Mouse (Mus musculus) bone marrow, adult 2 months (tissue): Measurements from ENCODE around the gene Itgb4. TPM values are rescaled to one million over a fixed set of nuclear protein-coding genes. Genes with fewer than 3 reads are reported as not detected.
A peak's percentile ranks its signal among the peaks of the same experiment; 100 is the strongest.

Experiments used
- H3K27ac ChIP-seq: fragments of 200-500 bp; 2 replicates; pipeline ENCODE4 v1.5.1; 2012; ENCODE audit warnings: low read depth, mild to moderate bottlenecking, control low read depth, inconsistent platforms, low read length; ENCODE audit not compliant: control insufficient read depth, poor library complexity, insufficient read depth
- H3K4me1 ChIP-seq: fragments of 200-500 bp; 2 replicates; pipeline ENCODE4 v1.6.1; 2011; ENCODE audit warnings: low read length; ENCODE audit not compliant: control insufficient read depth, insufficient read depth
- H3K4me3 ChIP-seq: fragments of 200-500 bp; replicated peaks from 2 replicates; pipeline ENCODE3; 2011; ENCODE audit warnings: mild to moderate bottlenecking, low read depth, low read length, control low read depth; ENCODE audit not compliant: control insufficient read depth
- CTCF ChIP-seq: fragments of 200-500 bp; IDR thresholded peaks from 2 replicates; pipeline ENCODE4 v1.5.1; 2011; ENCODE audit warnings: low read length, control low read depth; ENCODE audit not compliant: control insufficient read depth, insufficient read depth
- POLR2A ChIP-seq: fragments of 200-500 bp; IDR thresholded peaks from 2 replicates; pipeline ENCODE4 v1.6.1; 2011; ENCODE audit warnings: low read depth, mild to moderate bottlenecking, control low read depth, low read length, borderline replicate concordance; ENCODE audit not compliant: control insufficient read depth
- WGBS: fragments of 180-500 bp; shearing (Covaris S2); methylation state at CpG from one replicate; pipeline ENCODE4 v1.1.7; 2018; 5-methylcytosine and 5-hydroxymethylcytosine counted together
- polyA plus RNA-seq: library from polyadenylated mRNA; stranded (reverse); fragments of >200 nt; gene quantifications from 2 replicates; pipeline ENCODE4 v1.2.4, GENCODE M21; 2011; ENCODE audit warnings: low replicate concordance; ENCODE audit not compliant: missing spikeins, insufficient read depth, insufficient read length

Gene Itgb4
- polyA plus RNA-seq, 1 experiment = 1.7 TPM

- 90% methylated on average over 3 of the region's 3 CpGs for WGBS
- no peak overlapping the region for H3K4me3 ChIP-seq
- peaks cover 2% of the 10 kb centered on the region for H3K4me1 ChIP-seq
- H3K27ac ChIP-seq = no peak overlapping the region
- no peak for TF ChIP-seq CTCF
- no peak for TF ChIP-seq POLR2A
Measured at GRCm38 (mm10) chr11:116025056-116025845, 50.7 kb downstream of the Itgb4 start.

GRCm38 (mm10) chr11:116027756-116028155, 53.2 kb downstream of the Itgb4 start, which contains the start of gene H3f3b:
Gene H3f3b (minus strand): TSS chr11:116027962.
- TF ChIP-seq CTCF = no peak
- TF ChIP-seq POLR2A = no peak
- peaks cover 4% of the 10 kb centered on the region for H3K4me1 ChIP-seq
- H3K27ac ChIP-seq = 0 out of 2 replicates have a peak within 1 kb of the TSS, but pooled peaks have one; percentile 20
- 55% methylated on average over 4 of the region's 4 CpGs for WGBS
- H3K4me3 ChIP-seq = no peak within 1 kb of the TSS

- Histone ChIP-seq H3K4me1 (peaks cover 4% of the 10 kb centered on the region), H3K4me3 (no peak overlapping the region), H3K27ac (no peak overlapping the region)
- TF ChIP-seq POLR2A = no peak
- WGBS = 86% methylated on average over 9 of the region's 9 CpGs
Measured at GRCm38 (mm10) chr11:116028177-116028865, 53.8 kb downstream of the Itgb4 start.

GRCm38 (mm10) chr11:116029086-116029865, 54.8 kb downstream of the Itgb4 start:
- TF ChIP-seq POLR2A (no peak), CTCF (no peak)
- no peak overlapping the region for H3K27ac ChIP-seq
- peak overlapping the region; percentile 64 for H3K4me3 ChIP-seq
- WGBS = 64% methylated on average over 6 of the region's 6 CpGs
- peaks cover 4% of the 10 kb centered on the region for H3K4me1 ChIP-seq

GRCm38 (mm10) chr11:116030088-116030897, 55.8 kb downstream of the Itgb4 start, which contains the start of gene Unk:
Gene Unk (plus strand): TSS chr11:116030322.
- Histone ChIP-seq H3K27ac (peak within 1 kb of the TSS; percentile 97), H3K4me1 (peaks cover 4% of the 10 kb centered on the region), H3K4me3 (peak within 1 kb of the TSS; percentile 64)
- TF ChIP-seq CTCF (no peak), POLR2A (peak; percentile 96)
- under 1% methylated on average over 67 of the region's 67 CpGs for WGBS

GRCm38 (mm10) chr11:116030898-116031845, 56.7 kb downstream of the Itgb4 start:
- TF ChIP-seq POLR2A (no peak), CTCF (no peak)
- WGBS = 24% methylated on average over 14 of the region's 14 CpGs
- H3K27ac ChIP-seq = peak overlapping the region; percentile 97
- H3K4me1 ChIP-seq = peaks cover 4% of the 10 kb centered on the region
- H3K4me3 ChIP-seq = peak overlapping the region; percentile 64

GRCm38 (mm10) chr11:116034584-116034983, 60.1 kb downstream of the Itgb4 start:
- Histone ChIP-seq H3K4me3 (no peak overlapping the region), H3K27ac (no peak overlapping the region), H3K4me1 (peaks cover 3% of the 10 kb centered on the region)
- TF ChIP-seq CTCF (no peak), POLR2A (no peak)
- 89% methylated on average over 6 of the region's 6 CpGs for WGBS
